Mouse (Mus musculus): ENCODE results near the gene Gtf2h1. TPM values are rescaled to one million over a fixed set of nuclear protein-coding genes. Genes with fewer than 3 reads are reported as not detected.

The Gtf2h1 gene
- polyA plus RNA-seq, 1 experiment = 33.8 TPM

GRCm38 (mm10) chr7:46846486-46847244, 50.8 kb downstream of the Gtf2h1 start:
- TF ChIP-seq POLR2A (IDR thresholded peaks at IDR 0.05; ENCODE audit: borderline replicate concordance, insufficient read depth, low read length) (peak; percentile 31; the same call in 1 of the 2 replicates), CTCF (IDR thresholded peaks at IDR 0.05; ENCODE audit: borderline replicate concordance, insufficient read depth, low read depth, low read length) (no peak; the same call in 1 of the 2 replicates)
- peak; percentile 64 to 68 for DNase-seq

GRCm38 (mm10) chr7:46849287-46849686, 53.4 kb downstream of the Gtf2h1 start:
- no peak for TF ChIP-seq POLR2A (IDR thresholded peaks at IDR 0.05; ENCODE audit: borderline replicate concordance, insufficient read depth, low read length)
- TF ChIP-seq CTCF (IDR thresholded peaks at IDR 0.05; ENCODE audit: borderline replicate concordance, insufficient read depth, low read depth, low read length) = no peak
- DNase-seq = no peak
- 62% methylated on average over 5 of the region's 5 CpGs for WGBS
- no peaks in the 10 kb centered on the region for H3K27me3 ChIP-seq (ENCODE audit: control insufficient read depth, insufficient read depth, low read length)
- no peak overlapping the region for H3K27ac ChIP-seq (ENCODE audit: insufficient read depth, low read length)
- no peaks in the 10 kb centered on the region; the same call in 1 of the 2 replicates for H3K4me1 ChIP-seq (ENCODE audit: control insufficient read depth, insufficient read depth, low read length)
- H3K4me3 ChIP-seq (replicated peaks; ENCODE audit: insufficient read depth, low read depth, low read length) = no peak overlapping the region

More at GRCm38 (mm10) chr7:46846486-46847244, 50.8 kb downstream of the Gtf2h1 start:
- no peaks in the 10 kb centered on the region; the same call in 1 of the 2 replicates for H3K4me1 ChIP-seq (ENCODE audit: control insufficient read depth, insufficient read depth, low read length)
- H3K4me3 ChIP-seq (replicated peaks; ENCODE audit: insufficient read depth, low read depth, low read length) = peak overlapping the region; percentile 93
- 5% methylated on average over 28 of the region's 28 CpGs for WGBS
- peak overlapping the region; percentile 72 for H3K27ac ChIP-seq (ENCODE audit: insufficient read depth, low read length)
- no peaks in the 10 kb centered on the region for H3K27me3 ChIP-seq (ENCODE audit: control insufficient read depth, insufficient read depth, low read length)

- H3K4me1 ChIP-seq (ENCODE audit: control insufficient read depth, insufficient read depth, low read length) = no peaks in the 10 kb centered on the region; the same call in 1 of the 2 replicates
- H3K4me3 ChIP-seq (replicated peaks; ENCODE audit: insufficient read depth, low read depth, low read length) = no peak overlapping the region
- H3K27ac ChIP-seq (ENCODE audit: insufficient read depth, low read length) = no peak overlapping the region
- TF ChIP-seq POLR2A (IDR thresholded peaks at IDR 0.05; ENCODE audit: borderline replicate concordance, insufficient read depth, low read length) (no peak), CTCF (IDR thresholded peaks at IDR 0.05; ENCODE audit: borderline replicate concordance, insufficient read depth, low read depth, low read length) (no peak)
- no peak for DNase-seq
- WGBS = 41% methylated on average over 7 of the region's 7 CpGs
- no peaks in the 10 kb centered on the region for H3K27me3 ChIP-seq (ENCODE audit: control insufficient read depth, insufficient read depth, low read length)
These were observed 55.1 kb downstream of the Gtf2h1 start for GRCm38 (mm10) chr7:46851026-46851425.

- Histone ChIP-seq H3K27ac (ENCODE audit: insufficient read depth, low read length) (no peak overlapping the region), H3K27me3 (ENCODE audit: control insufficient read depth, insufficient read depth, low read length) (no peaks in the 10 kb centered on the region), H3K4me1 (ENCODE audit: control insufficient read depth, insufficient read depth, low read length) (no peaks in the 10 kb centered on the region), H3K4me3 (replicated peaks; ENCODE audit: insufficient read depth, low read depth, low read length) (no peak overlapping the region)
- TF ChIP-seq POLR2A (IDR thresholded peaks at IDR 0.05; ENCODE audit: borderline replicate concordance, insufficient read depth, low read length) = no peak
- WGBS = 77% methylated on average over 1 of the region's 1 CpGs
- no peak for DNase-seq
These were observed 56.8 kb downstream of the Gtf2h1 start for GRCm38 (mm10) chr7:46852666-46853065.

DNA sequence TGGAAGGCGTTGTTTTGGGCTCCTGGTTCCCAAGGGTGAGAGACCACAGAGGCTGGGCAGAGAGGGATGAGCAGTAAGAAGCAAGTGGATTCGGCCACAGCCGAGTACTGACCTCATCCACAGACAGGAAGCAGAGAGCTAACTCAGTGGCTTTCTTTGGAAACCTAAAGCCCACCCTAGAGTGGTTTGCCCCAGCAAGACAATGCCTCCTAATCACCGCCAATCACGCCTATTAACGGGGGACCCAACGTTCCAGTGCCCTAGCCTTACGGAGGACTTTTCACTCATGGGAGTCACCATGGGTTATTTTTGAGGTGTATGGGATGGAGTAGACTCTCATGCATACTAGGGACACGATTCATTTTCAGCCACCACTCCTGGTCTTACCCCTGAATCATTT, 57.5 kb downstream of the Gtf2h1 start:
- Histone ChIP-seq H3K27me3 (ENCODE audit: control insufficient read depth, insufficient read depth, low read length) (no peaks in the 10 kb centered on the region), H3K4me3 (replicated peaks; ENCODE audit: insufficient read depth, low read depth, low read length) (no peak overlapping the region), H3K27ac (ENCODE audit: insufficient read depth, low read length) (no peak overlapping the region), H3K4me1 (ENCODE audit: control insufficient read depth, insufficient read depth, low read length) (no peaks in the 10 kb centered on the region)
- TF ChIP-seq POLR2A (IDR thresholded peaks at IDR 0.05; ENCODE audit: borderline replicate concordance, insufficient read depth, low read length) (no peak), CTCF (IDR thresholded peaks at IDR 0.05; ENCODE audit: borderline replicate concordance, insufficient read depth, low read depth, low read length) (no peak)
- 85% methylated on average over 9 of the region's 9 CpGs for WGBS
- no peak for DNase-seq

DNA sequence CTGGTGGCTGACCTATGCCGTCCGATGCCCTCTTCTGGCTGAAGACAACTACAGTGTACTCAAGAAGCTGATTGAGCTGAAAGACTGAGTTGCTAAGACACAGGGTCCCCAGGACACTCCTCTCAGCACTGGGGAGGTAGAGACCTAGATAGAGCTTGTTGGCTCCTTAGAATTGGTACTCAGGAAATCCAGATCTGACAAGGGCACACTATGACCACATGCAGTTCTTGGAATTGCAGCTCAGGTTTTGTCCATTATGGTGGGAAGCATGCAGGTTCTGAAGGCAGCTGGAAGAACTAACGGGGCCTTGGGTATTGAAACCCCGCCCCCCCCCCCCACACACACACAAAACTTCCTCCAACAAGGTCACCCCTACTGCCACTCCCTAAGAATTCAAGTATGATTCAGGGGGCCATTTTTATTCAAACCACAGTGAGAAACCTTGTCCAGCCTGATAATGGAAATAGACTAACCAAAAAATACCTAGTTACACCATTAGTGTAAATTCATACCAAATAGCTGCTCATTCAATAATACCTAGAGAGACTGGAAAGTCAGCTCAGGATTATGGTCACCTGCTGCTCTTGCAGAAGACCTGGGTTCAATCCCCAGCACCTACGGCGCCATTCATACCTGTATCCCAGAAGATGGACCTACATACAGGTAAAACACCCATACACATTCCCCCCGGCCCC, 60.1 kb downstream of the Gtf2h1 start:
- Histone ChIP-seq H3K27me3 (ENCODE audit: control insufficient read depth, insufficient read depth, low read length) (no peaks in the 10 kb centered on the region), H3K27ac (ENCODE audit: insufficient read depth, low read length) (no peak overlapping the region), H3K4me1 (ENCODE audit: control insufficient read depth, insufficient read depth, low read length) (no peaks in the 10 kb centered on the region), H3K4me3 (replicated peaks; ENCODE audit: insufficient read depth, low read depth, low read length) (no peak overlapping the region)
- WGBS = 71% methylated on average over 7 of the region's 7 CpGs
- no peak for TF ChIP-seq POLR2A (IDR thresholded peaks at IDR 0.05; ENCODE audit: borderline replicate concordance, insufficient read depth, low read length)
- TF ChIP-seq CTCF (IDR thresholded peaks at IDR 0.05; ENCODE audit: borderline replicate concordance, insufficient read depth, low read depth, low read length) = no peak
- no peak for DNase-seq

- H3K27ac ChIP-seq (ENCODE audit: insufficient read depth, low read length) = no peak overlapping the region
- WGBS = 91% methylated on average over 9 of the region's 9 CpGs
- no peak overlapping the region for H3K4me3 ChIP-seq (replicated peaks; ENCODE audit: insufficient read depth, low read depth, low read length)
- no peak for TF ChIP-seq POLR2A (IDR thresholded peaks at IDR 0.05; ENCODE audit: borderline replicate concordance, insufficient read depth, low read length)
- TF ChIP-seq CTCF (IDR thresholded peaks at IDR 0.05; ENCODE audit: borderline replicate concordance, insufficient read depth, low read depth, low read length) = no peak
- no peaks in the 10 kb centered on the region for H3K27me3 ChIP-seq (ENCODE audit: control insufficient read depth, insufficient read depth, low read length)
- H3K4me1 ChIP-seq (ENCODE audit: control insufficient read depth, insufficient read depth, low read length) = no peaks in the 10 kb centered on the region
- no peak for DNase-seq
These were observed 61.5 kb downstream of the Gtf2h1 start for GRCm38 (mm10) chr7:46857436-46857835.

DNA sequence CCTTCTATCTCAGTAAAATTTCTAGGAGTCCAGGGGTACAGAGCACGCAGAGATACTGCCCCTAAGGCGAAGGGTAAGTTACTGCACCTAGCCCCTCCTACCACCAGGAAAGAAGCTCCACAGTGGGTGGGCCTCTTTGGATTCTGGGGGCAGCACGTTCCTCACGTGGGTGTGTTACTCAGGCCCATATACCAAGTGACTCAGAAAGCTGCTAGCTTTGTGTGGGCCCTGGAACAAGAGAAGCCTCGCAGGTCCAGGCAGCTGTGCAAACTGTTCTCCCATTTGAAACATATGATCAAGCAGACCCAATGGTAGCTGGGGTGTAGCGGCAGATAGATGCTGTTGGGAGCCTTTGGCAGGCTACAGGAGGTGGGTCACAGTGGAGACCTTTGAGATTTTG, 63.1 kb downstream of the Gtf2h1 start:
- DNase-seq = no peak
- Histone ChIP-seq H3K27me3 (ENCODE audit: control insufficient read depth, insufficient read depth, low read length) (no peaks in the 10 kb centered on the region), H3K4me3 (replicated peaks; ENCODE audit: insufficient read depth, low read depth, low read length) (no peak overlapping the region), H3K27ac (ENCODE audit: insufficient read depth, low read length) (no peak overlapping the region), H3K4me1 (ENCODE audit: control insufficient read depth, insufficient read depth, low read length) (no peaks in the 10 kb centered on the region)
- TF ChIP-seq CTCF (IDR thresholded peaks at IDR 0.05; ENCODE audit: borderline replicate concordance, insufficient read depth, low read depth, low read length) (no peak), POLR2A (IDR thresholded peaks at IDR 0.05; ENCODE audit: borderline replicate concordance, insufficient read depth, low read length) (no peak)
- 62% methylated on average over 6 of the region's 6 CpGs for WGBS

Measured in cerebellum, adult 2 months (tissue).